Mouse (Mus musculus) cortical plate, adult 2 months (tissue): ENCODE data around the gene Mllt1. TPM values are rescaled to one million over a fixed set of nuclear protein-coding genes. Genes with fewer than 3 reads are reported as not detected.

Experiments used
- H3K27ac ChIP-seq: fragments of 200-500 bp; 2 replicates; pipeline ENCODE4 v1.5.1; 2012; ENCODE audit warnings: low read length, control low read depth, inconsistent platforms; ENCODE audit not compliant: insufficient read depth
- H3K4me1 ChIP-seq: fragments of 200-500 bp; 2 replicates; pipeline ENCODE4 v1.6.1; 2011; ENCODE audit warnings: low read length; ENCODE audit not compliant: control insufficient read depth, insufficient read depth
- H3K4me3 ChIP-seq: fragments of 200-500 bp; 2 replicates; pipeline ENCODE4 v1.5.1; 2011; ENCODE audit warnings: mild to moderate bottlenecking, low read length, control low read depth; ENCODE audit not compliant: insufficient read depth
- CTCF ChIP-seq: fragments of 200-500 bp; IDR thresholded peaks from 2 replicates; pipeline ENCODE4 v1.5.1; 2011; ENCODE audit warnings: mild to moderate bottlenecking, control low read depth, low read length; ENCODE audit not compliant: insufficient read depth; ENCODE audit errors: extremely low read depth
- POLR2A ChIP-seq: fragments of 200-500 bp; IDR thresholded peaks from 2 replicates; pipeline ENCODE4 v1.6.1; 2011; ENCODE audit warnings: mild to moderate bottlenecking, low read length, control low read depth; ENCODE audit not compliant: insufficient read depth; ENCODE audit errors: extremely low read depth
- polyA plus RNA-seq: library from polyadenylated mRNA; depleted of rRNA; stranded (reverse); fragments of >200 nt; gene quantifications from 2 replicates; pipeline ENCODE4 v1.2.3, GENCODE M21; 2012; rRNA removed

The Mllt1 gene
- polyA plus RNA-seq, result 73.1 and 76.0 TPM in 2 replicates

DNA sequence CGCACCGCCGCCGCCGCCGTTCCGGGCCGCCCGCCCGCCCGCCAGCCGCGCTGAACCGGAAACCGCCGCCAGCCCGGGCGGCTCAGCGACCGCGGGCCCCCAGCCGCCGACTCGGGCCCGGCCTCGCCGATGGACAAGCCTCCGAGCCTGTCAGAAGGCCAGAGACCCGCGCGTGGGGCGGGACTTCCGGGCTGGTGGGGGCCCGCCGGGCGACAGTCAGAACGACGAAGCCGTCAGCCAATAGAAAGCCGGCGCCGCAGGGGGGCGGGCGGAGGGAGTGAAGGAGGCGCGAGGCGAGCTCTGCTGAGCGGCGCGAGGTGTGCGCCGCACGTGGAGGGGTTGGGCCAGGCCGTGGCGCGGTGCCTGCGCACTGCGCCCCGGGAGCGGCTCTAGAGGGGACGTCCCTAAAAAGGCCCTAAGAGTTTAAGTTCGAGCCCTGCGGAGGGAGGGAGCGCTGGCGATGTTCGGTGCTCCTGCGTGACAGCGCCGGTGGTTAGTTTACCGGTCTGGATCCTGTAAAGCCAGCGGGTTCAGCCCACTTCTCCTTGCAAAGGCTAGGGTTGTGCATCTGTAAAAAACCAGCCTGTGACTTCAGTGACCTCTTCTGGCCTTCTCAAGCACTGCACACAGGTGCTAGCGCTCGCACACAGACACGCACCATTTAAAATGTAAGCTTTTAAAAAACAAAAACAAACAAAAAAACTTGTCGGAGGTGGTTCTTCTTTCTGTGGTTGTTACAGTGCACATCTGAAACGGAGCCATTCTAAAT is at the start of gene Mllt1:
Gene Mllt1, minus strand, starts transcription at position 53 of the 769 bp plus-strand sequence.
- peak within 1 kb of the TSS; percentile 47 for H3K4me3 ChIP-seq
- TF ChIP-seq CTCF, result peak; percentile 43; the same call in 1 of the 2 replicates
- no peak for TF ChIP-seq POLR2A
- no peak within 1 kb of the TSS for H3K27ac ChIP-seq
- peaks cover 4% of the 10 kb centered on the region; the same call in 1 of the 2 replicates for H3K4me1 ChIP-seq

GRCm38 (mm10) chr17:56984886-56985285 is 49.7 kb upstream of the Mllt1 start:
- no peak for TF ChIP-seq CTCF
- no peak for TF ChIP-seq POLR2A
- Histone ChIP-seq H3K4me1 (no peaks in the 10 kb centered on the region), H3K27ac (no peak overlapping the region), H3K4me3 (no peak overlapping the region)

GRCm38 (mm10) chr17:56982013-56982412 is 46.8 kb upstream of the Mllt1 start, which contains the start of gene Acer1:
Gene Acer1 (minus strand): TSS chr17:56982126.
- no peaks in the 10 kb centered on the region for H3K4me1 ChIP-seq
- no peak within 1 kb of the TSS for H3K27ac ChIP-seq
- H3K4me3 ChIP-seq, result no peak within 1 kb of the TSS
- TF ChIP-seq CTCF, result no peak
- no peak for TF ChIP-seq POLR2A

- no peak overlapping the region for H3K27ac ChIP-seq
- H3K4me3 ChIP-seq, result no peak overlapping the region
- no peaks in the 10 kb centered on the region for H3K4me1 ChIP-seq
- TF ChIP-seq POLR2A (no peak), CTCF (no peak)
Measured at GRCm38 (mm10) chr17:56981049-56981448, 45.8 kb upstream of the Mllt1 start.

DNA sequence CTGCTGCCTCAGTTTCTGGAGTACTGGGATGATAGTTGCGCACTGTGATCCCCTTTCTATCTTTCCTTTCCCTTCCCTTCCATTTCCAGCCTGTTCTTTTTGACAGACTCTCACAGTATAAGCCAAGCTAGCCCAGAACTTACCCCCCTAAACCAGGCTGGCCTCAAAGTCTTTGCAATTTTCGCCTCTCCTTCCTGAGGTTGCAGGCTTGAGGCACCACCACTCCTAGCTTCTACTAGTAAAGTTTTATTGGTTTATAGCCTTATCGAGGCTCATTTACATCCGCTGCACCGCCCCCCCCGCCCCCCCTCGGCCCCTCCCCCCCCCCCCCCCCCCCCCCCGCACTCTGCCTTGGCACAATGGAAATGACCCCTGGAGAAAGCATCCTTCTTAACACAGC is 44.3 kb upstream of the Mllt1 start:
- no peak overlapping the region for H3K27ac ChIP-seq
- no peaks in the 10 kb centered on the region for H3K4me1 ChIP-seq
- H3K4me3 ChIP-seq, result no peak overlapping the region
- TF ChIP-seq CTCF (no peak), POLR2A (no peak)

DNA sequence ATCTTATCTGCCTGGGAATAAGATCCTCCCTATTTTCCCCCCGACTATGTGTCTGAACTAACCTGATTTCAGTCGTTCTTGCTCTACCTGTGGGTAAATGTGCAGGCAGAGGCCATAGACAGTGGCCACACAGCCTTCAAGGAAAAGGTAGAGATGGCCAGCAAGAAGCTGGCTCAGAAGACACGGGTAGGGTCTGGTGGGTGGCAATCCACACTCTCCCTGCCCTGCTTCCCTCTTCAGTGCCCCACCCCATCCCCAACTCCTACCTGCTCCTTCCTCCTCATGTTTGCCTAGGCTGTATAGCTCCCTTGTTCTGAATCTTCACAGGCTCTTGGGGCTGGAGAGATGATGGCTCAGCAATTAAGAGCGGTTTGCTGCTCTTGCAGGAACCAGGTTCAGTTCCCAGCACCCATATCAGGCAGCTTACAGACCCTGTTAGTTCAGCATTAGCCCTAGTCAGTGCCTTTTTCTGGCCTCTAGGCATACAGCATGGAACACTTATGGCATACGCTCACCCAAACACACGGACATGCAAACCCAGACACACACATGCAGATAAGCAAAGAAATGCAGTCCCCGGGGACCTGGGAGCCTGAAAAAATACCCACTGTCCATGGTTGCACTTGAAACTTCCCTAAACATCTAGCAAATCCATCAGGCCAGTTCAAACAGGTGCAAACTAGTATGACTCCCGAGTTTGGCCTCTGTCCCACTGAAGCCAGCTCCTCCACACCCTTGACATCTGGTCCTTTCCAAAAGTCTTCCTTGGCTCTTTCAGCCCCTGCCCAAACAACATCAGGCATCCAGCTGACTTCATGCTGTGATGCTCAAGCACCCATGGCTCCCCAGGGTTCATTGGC is 41.5 kb upstream of the Mllt1 start:
- no peak for TF ChIP-seq CTCF
- TF ChIP-seq POLR2A, result no peak
- Histone ChIP-seq H3K4me1 (no peaks in the 10 kb centered on the region), H3K4me3 (no peak overlapping the region), H3K27ac (no peak overlapping the region)

- H3K27ac ChIP-seq, result no peak overlapping the region
Measured at GRCm38 (mm10) chr17:56975391-56975790, 40.2 kb upstream of the Mllt1 start.

GRCm38 (mm10) chr17:56974708-56975240 is 39.6 kb upstream of the Mllt1 start:
- H3K27ac ChIP-seq, result no peak overlapping the region
- TF ChIP-seq POLR2A (no peak), CTCF (no peak)
- no peak overlapping the region for H3K4me3 ChIP-seq
- no peaks in the 10 kb centered on the region for H3K4me1 ChIP-seq

More at GRCm38 (mm10) chr17:56975391-56975790, 40.2 kb upstream of the Mllt1 start:
- no peak for TF ChIP-seq CTCF
- TF ChIP-seq POLR2A, result no peak
- Histone ChIP-seq H3K4me3 (no peak overlapping the region), H3K4me1 (no peaks in the 10 kb centered on the region)

DNA sequence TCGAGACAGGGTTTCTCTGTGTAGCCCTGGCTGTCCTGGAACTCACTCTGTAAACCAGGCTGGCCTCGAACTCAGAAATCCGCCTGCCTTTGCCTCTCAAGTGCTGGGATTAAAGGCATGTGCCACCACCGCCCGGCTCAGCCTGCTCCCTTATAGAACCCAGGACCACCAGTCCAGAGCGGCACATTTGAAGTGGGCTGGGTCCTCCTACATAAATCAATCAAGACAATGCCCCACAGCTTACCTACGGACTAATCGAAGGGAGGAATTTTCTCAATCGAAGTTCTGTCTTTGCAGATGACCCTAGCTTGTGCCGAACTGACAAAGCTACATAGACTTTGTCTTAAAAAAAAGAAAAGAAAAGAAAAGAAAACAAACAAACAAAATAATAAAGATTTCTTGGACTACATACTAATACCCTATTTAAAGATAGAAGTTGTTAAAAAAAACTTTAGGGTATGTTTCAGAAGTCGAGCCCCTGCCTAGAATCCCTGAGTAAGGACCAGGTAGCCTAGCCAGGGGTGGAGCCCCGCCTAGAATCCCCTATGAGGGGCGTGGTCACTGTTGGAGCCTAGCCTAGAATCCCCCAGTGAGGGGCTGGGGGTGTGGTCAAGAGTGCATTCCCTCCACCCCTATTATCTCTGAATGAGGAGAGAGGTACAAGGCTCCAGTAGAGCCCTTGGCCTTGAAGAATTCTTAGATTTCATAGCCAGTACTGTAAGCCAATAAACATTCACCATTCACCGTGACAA is 38.9 kb upstream of the Mllt1 start:
- Histone ChIP-seq H3K27ac (no peak overlapping the region), H3K4me1 (no peaks in the 10 kb centered on the region), H3K4me3 (no peak overlapping the region)
- TF ChIP-seq CTCF, result no peak
- no peak for TF ChIP-seq POLR2A
